Mouse (Mus musculus) ovary, postnatal 36 days (tissue): ENCODE data around the gene Hmgcl.
"Not testable (repeated sequence)": the region's sequence is repeated elsewhere in the genome, so short reads cannot be mapped to it uniquely, and the experiment has no call there.

Experiments
- DNase-seq: peaks from one replicate; pipeline ENCODE4 v3.0.0; 2022; ENCODE audit warnings: low spot score, mixed read lengths

Hmgcl gene

GRCm38 (mm10) chr4:135961709-135962108 lies 15.5 kb downstream of the Hmgcl start:
- no peak for DNase-seq

GRCm38 (mm10) chr4:135962198-135962597 lies 15.9 kb downstream of the Hmgcl start:
- DNase-seq: no peak

GRCm38 (mm10) chr4:135962946-135963345 lies 16.7 kb downstream of the Hmgcl start:
- no peak for DNase-seq

DNA sequence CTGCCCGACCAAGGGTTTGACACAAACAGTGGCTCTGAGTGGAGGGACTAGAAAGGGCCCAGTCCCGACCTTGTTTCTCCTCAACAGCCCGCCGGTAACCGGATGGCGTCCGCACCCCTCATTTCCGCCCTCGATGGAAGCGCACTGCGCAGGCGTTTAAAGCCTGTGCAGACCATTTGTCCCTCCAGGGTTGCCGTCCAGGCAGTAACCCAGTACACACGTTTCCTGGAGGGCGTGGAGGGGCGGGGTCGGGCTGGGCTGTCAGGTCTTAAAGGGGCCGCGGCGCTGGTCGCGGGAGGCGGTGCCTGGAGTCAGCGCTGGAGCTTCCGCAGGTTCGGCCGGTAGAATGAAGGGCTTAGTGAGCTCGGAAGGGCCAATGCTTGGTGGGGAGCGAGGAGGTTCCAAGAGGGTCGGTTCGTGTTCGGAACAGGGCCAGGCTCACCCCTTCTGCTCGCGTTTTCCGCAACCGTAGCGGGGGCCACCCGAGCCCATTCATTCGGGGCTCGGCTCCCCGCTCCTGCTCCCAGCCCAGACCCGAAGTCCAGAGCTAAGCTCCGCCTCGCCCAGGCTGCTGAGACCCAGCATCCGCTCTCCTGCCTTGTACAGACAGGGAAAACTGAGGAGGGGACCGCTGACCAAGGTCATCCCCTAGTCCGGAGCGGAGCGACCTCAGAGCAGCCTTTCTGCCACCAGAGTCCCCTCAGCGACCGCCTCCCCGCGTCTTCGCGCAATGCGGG lies 17.4 kb downstream of the Hmgcl start, which contains the start of gene Gale:
Gene Gale, plus strand, starts transcription at position 271 of the 737 bp plus-strand sequence.
- peak; percentile 92 for DNase-seq

DNA sequence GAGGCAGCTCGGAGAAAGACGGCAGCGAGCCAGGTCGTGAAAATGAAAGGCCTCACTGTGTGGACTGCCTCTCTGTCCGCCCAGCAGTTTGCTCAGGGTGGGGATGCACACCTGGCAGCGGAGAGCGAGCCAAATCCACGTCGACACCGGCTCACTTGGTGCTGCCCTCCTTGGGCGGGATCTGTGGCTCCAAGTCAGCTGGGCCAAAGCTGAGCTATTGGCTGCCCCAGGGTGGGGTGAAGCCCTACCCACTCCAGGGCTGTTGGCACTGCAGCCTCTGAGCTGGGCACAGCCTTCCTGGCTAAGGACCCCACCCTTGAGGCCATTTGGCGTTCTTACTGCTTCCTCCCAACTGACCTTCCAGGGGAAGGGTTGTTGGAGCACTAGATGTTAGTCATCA lies 18.2 kb downstream of the Hmgcl start:
- peak; percentile 58 for DNase-seq

GRCm38 (mm10) chr4:135965113-135965512 lies 18.9 kb downstream of the Hmgcl start:
- no peak for DNase-seq

- no peak for DNase-seq
Observed at GRCm38 (mm10) chr4:135966283-135966682, 20.0 kb downstream of the Hmgcl start.

- DNase-seq: no peak
Observed at GRCm38 (mm10) chr4:135967086-135967760, 21.0 kb downstream of the Hmgcl start.

- DNase-seq: no peak
Observed at GRCm38 (mm10) chr4:135968271-135968869, 22.1 kb downstream of the Hmgcl start.

DNA sequence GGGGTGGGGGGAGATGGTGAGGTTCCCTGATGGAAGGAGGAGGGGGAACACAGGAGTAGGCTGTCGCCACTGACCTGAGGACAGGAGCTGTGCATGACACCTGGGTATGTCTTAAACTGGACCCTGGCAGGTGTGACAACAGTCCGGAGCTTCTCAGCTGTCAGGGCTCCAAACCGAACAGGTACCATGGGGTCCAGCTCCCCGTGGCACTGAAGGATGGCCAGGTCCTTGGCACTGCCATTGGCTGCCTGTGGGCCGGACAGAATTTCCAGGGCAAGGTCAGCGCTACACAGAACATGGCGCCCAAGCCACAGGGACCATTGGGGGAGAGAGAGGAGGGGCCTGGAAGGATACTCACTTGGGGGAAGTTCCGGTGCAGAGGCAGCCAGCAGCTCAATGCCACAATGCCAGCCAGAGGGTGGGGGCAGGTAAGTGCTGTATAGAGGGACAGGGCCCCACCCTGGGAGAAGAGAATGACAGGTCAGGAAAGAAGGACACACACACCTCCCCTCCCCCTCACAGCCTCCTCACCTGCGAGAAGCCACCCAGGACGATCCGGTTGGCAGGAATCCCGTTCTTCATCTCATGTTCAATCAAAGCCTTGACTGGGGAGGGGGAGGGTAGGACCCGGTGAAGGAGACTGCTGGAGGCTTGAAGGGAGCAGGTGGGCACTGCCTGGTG lies 23.0 kb downstream of the Hmgcl start:
- no peak for DNase-seq

GRCm38 (mm10) chr4:135970585-135970984 lies 24.3 kb downstream of the Hmgcl start:
- no peak for DNase-seq

- DNase-seq: no peak
Observed at GRCm38 (mm10) chr4:135971805-135972555, 25.7 kb downstream of the Hmgcl start.

DNA sequence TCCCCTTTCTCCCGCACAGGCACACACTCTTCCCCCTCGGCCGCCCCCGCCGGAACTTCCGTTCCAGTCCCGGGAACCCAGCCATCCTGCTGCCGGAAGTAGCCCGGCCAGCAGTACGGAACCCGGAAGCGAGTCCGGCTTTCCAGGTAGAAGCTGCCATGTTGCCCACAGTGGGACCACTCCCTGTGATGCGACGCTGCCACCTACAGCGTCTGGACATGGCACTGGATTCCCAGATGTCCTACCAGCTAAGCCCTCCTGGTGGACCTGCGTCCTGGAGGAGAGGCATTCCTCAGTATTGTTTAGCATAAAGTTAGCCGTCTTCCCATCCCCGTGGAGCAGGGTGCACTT lies 26.3 kb downstream of the Hmgcl start, which contains the start of gene Lypla2:
Gene Lypla2, minus strand, starts transcription at position 71 of the 351 bp plus-strand sequence.
- DNase-seq: peak; percentile 87

DNA sequence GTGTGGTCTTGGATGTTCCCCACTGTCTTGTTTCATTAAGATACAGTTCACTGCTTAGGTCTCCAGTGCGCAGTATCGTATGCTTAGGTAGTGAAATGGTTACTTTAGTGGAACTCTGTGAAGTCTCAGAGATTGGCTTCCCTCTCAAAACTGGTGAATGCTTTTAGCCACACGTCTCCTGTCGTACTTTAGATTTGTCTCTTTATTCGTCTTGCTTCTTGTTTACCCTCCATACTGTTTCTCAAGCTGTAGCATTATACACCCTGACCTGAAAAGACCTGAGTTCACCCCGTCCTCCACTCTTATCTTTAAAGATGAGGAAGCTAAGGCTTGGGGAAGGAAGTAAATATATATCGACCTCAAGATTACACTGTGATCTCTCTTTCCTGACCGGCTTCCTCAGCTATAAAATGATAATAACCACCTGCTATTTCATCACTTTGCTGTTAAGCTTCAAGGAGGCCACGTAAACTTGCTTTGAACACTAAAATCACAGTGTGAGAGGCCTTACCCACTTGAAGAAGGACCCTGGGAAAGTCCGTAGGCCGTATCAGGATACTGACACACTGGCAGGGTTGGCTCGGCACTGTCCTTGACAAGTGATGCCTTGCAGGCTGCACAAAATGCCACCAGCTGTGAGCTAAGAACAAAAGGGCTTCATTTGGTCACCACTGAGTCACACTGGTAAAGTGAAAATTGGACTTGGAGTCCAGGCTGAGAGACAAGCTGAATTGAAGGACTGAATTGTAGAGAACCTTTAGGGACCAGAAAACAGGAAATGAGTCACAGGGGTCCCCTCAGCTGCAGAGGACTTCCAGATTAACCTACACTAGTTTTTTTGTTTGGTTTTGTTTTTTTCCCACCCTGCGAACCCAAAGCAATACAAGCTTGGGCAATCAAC lies 26.9 kb downstream of the Hmgcl start:
- DNase-seq: no peak

DNA sequence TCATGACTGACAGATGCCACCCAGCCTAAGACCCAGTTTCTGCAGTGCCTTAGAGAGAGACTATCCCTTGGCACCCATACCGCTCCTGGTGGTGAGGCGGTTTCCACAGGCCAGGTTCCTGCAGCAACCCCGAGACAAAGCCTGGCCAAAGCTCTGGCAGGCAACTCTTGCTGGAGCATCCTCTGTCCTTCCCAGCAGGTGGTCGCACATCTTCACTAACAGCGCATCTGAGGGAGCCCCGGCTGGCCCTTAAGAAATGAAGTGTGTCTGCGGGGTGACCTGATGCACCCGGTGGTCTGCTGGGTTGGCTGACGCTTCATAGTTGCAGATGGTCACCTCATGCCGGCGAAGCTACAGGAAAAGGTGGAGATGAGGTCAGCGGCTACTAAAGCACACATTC lies 29.9 kb downstream of the Hmgcl start:
- DNase-seq: no peak

DNA sequence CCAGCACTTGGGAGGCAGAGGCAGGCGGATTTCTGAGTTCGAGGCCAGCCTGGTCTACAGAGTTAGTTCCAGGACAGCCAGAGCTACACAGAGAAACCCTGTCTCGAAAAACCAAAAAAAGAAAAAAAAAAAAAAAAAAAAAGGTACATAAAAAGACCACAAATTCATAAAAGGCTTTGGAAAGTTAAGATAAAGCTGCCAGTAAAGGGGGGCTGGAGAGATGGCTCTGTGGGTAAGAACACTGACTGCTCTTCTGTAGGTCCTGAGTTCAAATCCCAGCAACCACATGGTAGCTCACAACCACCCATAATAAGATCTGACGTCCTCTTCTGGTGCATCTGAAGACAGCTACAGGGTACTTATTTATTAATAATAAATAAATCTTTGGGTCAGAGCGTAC lies 34.0 kb downstream of the Hmgcl start:
- not testable (repeated sequence) for DNase-seq

DNA sequence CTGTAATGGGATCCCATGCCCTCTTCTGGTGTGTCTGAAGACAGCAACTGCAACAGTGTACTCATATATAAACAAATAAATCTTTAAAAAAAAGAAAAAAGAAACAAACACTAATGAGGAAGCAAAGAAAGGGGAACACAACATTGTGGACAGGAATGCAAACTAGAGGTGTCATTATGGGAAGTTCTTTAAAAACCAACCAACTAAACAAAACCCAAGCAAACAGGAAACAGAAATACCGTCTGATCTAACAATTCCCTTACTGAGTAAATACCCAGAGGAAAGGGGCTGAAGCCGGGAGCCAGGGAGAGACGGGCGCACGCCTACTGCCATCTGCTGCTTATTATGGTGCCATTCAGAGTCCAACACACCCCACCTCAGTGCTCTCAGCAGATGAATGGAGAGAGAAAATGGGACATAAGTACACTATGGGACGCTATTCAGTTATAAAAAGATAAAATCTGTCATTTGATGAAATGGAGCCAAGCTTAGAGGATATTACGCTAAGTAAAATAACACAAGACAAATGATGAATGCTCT lies 35.3 kb downstream of the Hmgcl start:
- no peak for DNase-seq

DNA sequence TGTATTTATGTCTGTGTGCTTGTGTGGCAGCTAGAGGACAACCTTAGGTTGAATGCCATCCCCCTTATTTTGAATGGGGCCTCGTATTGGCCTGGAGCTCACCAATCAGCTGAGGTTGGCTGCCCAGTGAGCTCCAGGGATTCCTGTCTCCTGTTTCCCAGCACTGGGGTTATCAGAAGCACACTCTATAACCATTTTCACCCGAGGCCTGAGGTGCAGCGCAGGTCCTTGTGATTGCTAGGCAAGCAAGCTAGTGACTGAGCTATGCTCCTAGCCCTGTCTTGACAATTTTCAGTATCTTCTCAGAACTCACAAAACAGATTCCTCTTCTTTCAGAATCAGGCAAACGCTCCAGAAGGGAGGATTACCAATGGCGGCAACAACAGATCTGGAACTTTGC lies 38.3 kb downstream of the Hmgcl start:
- no peak for DNase-seq

- no peak for DNase-seq
Observed at GRCm38 (mm10) chr4:135985193-135985592, 38.9 kb downstream of the Hmgcl start.

DNA sequence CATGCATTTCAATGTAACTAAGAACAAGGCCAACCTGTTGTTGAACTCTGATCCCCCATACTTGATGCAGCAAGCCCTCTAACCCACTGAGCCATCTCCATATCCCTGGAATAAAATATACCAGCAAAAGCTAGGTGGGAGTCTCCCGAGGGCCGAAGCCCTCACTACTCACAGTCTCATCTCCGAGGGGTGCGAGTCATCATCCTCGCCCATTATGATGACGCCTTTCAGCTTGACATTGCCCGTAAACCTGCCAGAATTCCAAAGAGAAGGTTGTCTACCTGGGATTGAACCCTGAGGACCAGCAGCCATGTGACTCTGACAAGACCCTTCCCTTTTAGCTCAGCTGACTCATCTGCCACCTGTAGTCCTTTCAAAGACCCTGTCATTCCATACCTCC lies 39.5 kb downstream of the Hmgcl start:
- DNase-seq: no peak
